Mouse (Mus musculus) bone marrow, adult 2 months (tissue): ENCODE results near the gene Mrpl33.

ENCODE experiments used
- CTCF ChIP-seq: fragments of 200-500 bp; IDR thresholded peaks from 2 replicates; pipeline ENCODE4 v1.5.1; 2011; ENCODE audit warnings: low read length, control low read depth; ENCODE audit not compliant: control insufficient read depth, insufficient read depth
- POLR2A ChIP-seq: fragments of 200-500 bp; IDR thresholded peaks from 2 replicates; pipeline ENCODE4 v1.6.1; 2011; ENCODE audit warnings: low read depth, mild to moderate bottlenecking, control low read depth, low read length, borderline replicate concordance; ENCODE audit not compliant: control insufficient read depth

DNA sequence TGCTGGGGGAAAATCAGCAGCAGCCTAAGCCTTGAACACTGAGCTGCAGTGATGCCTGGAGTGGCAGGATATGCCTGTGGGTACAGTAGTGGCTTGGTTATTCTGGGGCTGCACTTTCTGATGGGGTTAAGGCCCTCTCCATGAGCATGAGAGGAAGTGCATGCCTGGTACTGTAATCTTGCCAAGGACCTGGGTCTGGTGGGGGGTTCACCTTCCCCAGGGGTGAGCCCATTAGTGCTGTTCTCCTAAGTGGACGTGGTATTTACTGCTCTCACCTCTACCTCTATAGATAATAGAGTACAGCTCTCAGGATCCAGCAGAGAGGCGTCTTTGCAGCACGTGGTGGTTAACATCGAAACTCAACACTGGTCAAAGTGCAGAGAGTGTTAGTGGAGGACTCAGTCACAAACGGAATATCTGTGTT, 117.1 kb downstream of the Mrpl33 start:
- TF ChIP-seq POLR2A (no peak), CTCF (no peak)
